Mouse (Mus musculus) stomach, embryonic 16.5 days (tissue): ENCODE data around the gene Slc5a12. TPM values are rescaled to one million over a fixed set of nuclear protein-coding genes. Genes with fewer than 3 reads are reported as not detected.

ENCODE experiments used
- ATAC-seq: fragments of 200-750 bp; cut with Nextera tagmentation; 2 replicates; pipeline ENCODE4 v1.8.0; 2017; ENCODE audit warnings: moderate number of reproducible peaks, moderate TSS enrichment; ENCODE audit not compliant: insufficient read depth, low FRiP score
- H3K27ac ChIP-seq: fragments of 300-500 bp; sonication (generic); 2 replicates; pipeline ENCODE4 v1.5.1; 2014; ENCODE audit warnings: low read length
- H3K27me3 ChIP-seq: fragments of 300-500 bp; sonication (generic); 2 replicates; pipeline ENCODE4 v1.6.1; 2014; ENCODE audit warnings: low read length, control low read depth, mixed read lengths; ENCODE audit not compliant: control insufficient read depth, insufficient read depth
- H3K36me3 ChIP-seq: fragments of 300-500 bp; sonication (generic); 2 replicates; pipeline ENCODE4 v1.6.1; 2014; ENCODE audit warnings: low read length; ENCODE audit not compliant: control insufficient read depth, insufficient read depth
- H3K4me1 ChIP-seq: fragments of 300-500 bp; sonication (generic); 2 replicates; pipeline ENCODE4 v1.6.1; 2014; ENCODE audit warnings: low read length, control low read depth, mixed read lengths; ENCODE audit not compliant: control insufficient read depth, insufficient read depth
- H3K4me2 ChIP-seq: fragments of 300-500 bp; sonication (generic); 2 replicates; pipeline ENCODE4 v1.6.1; 2014; ENCODE audit warnings: low read depth, low read length, mixed read lengths
- H3K4me3 ChIP-seq: fragments of 300-500 bp; sonication (generic); replicated peaks from 2 replicates; pipeline ENCODE4 v1.5.1; 2014; ENCODE audit warnings: mild to moderate bottlenecking, low read length
- H3K9ac ChIP-seq: fragments of 300-500 bp; sonication (generic); 2 replicates; pipeline ENCODE4 v1.6.1; 2014; ENCODE audit warnings: low read length
- H3K9me3 ChIP-seq: fragments of 300-500 bp; sonication (generic); replicated peaks from 2 replicates; pipeline ENCODE4 v1.6.1; 2016; ENCODE audit warnings: low read length, control low read depth; ENCODE audit not compliant: control insufficient read depth
- WGBS: fragments of 180-500 bp; shearing (Covaris S2); extraction: QIAGEN DNeasy Blood & Tissue Kit; methylation state at CpG from one replicate; pipeline ENCODE4 v1.1.7; 2014; 5-methylcytosine and 5-hydroxymethylcytosine counted together
- polyA plus RNA-seq: library from polyadenylated mRNA; unstranded; fragments of >200 nt; fragmentation: Nextera tagmentation; extraction: Ambion mirVana; gene quantifications from 2 replicates; pipeline ENCODE4 v1.2.1, GENCODE M21; 2015

The Slc5a12 gene
- polyA plus RNA-seq, 1 experiment from 2014 or later: not detected

DNA sequence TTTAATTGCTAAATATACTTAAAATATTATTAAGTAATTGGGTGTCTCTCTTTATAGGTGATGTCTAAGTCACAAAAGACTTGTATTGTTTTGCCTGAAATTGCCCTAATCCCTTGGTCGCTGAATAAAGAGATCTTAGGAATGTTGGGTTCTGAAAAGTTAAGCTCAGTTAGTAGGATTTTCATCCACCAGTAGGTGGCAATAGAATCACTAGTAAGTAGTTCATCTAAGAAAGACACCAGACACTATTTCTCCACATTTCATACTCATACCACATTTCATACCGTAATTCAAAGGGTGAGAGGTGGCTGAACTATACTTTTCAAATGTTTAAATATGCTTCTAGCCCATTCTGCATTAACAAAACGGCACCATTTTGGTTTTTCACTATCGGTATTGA, 66.2 kb downstream of the Slc5a12 start:
- Histone ChIP-seq H3K9ac (no peak overlapping the region), H3K27ac (no peak overlapping the region), H3K4me3 (no peak overlapping the region), H3K4me1 (no peaks in the 10 kb centered on the region), H3K9me3 (no peaks in the 10 kb centered on the region), H3K36me3 (no peaks in the 10 kb centered on the region), H3K27me3 (no peaks in the 10 kb centered on the region), H3K4me2 (no peak overlapping the region)
- 40% methylated on average over 4 of the region's 4 CpGs for WGBS
- no peak for ATAC-seq

DNA sequence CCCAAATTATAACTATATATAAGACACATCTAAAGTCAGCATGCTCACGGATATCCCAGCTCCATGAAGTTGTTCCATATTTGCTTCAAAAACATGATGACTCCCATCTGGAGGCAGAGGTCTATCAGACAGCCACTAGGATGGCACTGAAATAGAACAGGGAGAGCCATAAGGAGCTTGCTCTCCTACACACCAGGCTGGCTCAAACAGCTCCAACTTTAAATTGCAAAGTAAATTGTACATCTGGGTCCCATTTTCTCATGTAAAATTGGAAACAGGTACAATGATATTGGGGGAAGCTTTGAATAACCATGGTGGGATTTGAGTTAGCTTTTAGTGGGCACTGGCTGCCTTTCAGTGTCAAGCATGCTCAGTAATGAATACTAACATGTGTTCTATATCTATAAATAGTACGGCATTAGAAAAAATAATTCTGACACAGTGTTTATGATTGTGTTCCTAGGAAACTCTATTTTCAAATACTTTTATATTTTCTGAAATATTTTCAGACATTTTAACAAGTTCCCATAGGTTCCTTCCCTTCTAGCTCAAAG, 74.0 kb downstream of the Slc5a12 start:
- 68% methylated on average over 2 of the region's 2 CpGs for WGBS
- Histone ChIP-seq H3K4me1 (no peaks in the 10 kb centered on the region), H3K9ac (no peak overlapping the region)

More for the DNA sequence above, 74.0 kb downstream of the Slc5a12 start:
- no peaks in the 10 kb centered on the region for H3K36me3 ChIP-seq
- no peaks in the 10 kb centered on the region for H3K27me3 ChIP-seq
- no peaks in the 10 kb centered on the region for H3K9me3 ChIP-seq
- H3K4me2 ChIP-seq: no peak overlapping the region
- no peak overlapping the region for H3K4me3 ChIP-seq
- no peak overlapping the region for H3K27ac ChIP-seq
- no peak for ATAC-seq

Other genes starting within 250 kb of the Slc5a12 start
- gene Fibin, start 234.1 kb upstream of the Slc5a12 start, polyA plus RNA-seq: 58.1 and 58.4 TPM in 2 replicates
- gene Muc15, start 124.0 kb downstream of the Slc5a12 start, polyA plus RNA-seq: 3.1 and 4.2 TPM in 2 replicates